Mouse (Mus musculus) splenic B cell, adult 2 months (primary cell): ENCODE measurements around the gene Bhlha15.

ENCODE experiments used
- DNase-seq: peaks from one replicate; pipeline ENCODE4 v3.0.0-alpha.2; 2011; ENCODE audit warnings: low read depth, low spot score
- H3K27me3 ChIP-seq: 2 replicates; pipeline ENCODE4 v1.6.1; 2012; ENCODE audit warnings: mild to moderate bottlenecking, low read length, moderate library complexity, mixed read lengths; ENCODE audit not compliant: control insufficient read depth, poor library complexity, insufficient read depth, severe bottlenecking
- H3K36me3 ChIP-seq: 2 replicates; pipeline ENCODE4 v1.6.1; 2012; ENCODE audit warnings: mild to moderate bottlenecking, low read length, moderate library complexity, mixed read lengths; ENCODE audit not compliant: control insufficient read depth, poor library complexity, insufficient read depth, severe bottlenecking

The Bhlha15 gene

DNA sequence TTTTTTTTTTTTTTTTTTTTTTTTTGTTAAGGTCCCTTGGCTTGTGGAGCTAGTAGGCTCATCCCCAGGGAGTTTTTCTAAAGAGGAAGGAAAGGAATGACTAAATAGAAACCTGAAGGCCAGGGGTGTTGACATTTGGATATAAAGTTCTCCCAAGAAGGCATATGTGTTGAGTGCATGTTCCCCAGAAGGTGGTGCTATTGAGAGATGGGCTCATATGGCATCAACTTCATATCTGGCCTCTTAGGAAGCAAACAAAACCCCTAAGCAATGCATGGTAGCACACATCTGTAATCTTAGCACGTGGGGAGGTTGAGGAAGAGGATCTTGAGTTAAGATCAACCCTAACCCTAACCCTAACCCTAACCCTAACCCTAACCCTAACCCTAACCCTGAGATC lies 41.3 kb downstream of the Bhlha15 start:
- Histone ChIP-seq H3K36me3 (no peaks in the 10 kb centered on the region), H3K27me3 (no peaks in the 10 kb centered on the region)
- DNase-seq = peak; percentile 76

DNA sequence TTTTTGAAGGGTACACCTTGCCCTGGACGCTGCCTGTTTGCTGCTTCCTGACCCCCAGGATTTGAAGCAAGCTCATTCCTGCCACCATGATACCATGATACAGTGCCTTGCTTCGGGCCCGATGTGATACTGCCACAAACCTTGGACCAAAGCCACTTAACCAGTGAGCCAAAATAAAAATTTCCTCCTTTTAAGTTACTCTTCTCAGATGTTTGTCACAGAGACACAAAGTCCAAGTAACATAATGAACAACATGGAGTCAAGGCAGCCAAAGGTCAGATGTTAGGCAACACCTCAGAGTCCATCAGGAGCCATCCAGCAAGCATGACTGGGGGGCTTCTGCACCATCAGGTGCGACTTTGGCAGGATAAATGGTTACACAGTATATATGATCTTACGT lies 42.4 kb downstream of the Bhlha15 start:
- no peak for DNase-seq
- Histone ChIP-seq H3K36me3 (no peaks in the 10 kb centered on the region), H3K27me3 (no peaks in the 10 kb centered on the region)

DNA sequence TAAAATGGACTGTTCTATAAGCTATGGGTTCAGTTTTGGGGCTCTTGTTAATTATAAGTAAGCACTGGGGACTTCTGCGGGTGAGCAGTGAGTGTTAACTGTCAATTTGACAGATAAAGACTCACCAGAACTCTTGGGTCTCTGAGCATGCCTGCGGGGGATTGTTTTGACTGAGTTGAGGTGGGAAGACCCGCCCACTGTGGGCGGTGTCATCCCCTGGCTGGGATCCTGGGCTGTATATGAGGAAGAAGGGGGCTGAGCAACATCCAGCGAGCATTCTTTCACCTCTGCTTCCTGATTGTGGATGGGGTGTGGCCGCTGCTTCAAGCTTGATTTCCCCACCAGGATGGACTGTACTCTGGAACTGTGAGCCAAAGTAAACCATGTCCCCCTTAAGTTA lies 44.1 kb downstream of the Bhlha15 start:
- H3K36me3 ChIP-seq = no peaks in the 10 kb centered on the region
- H3K27me3 ChIP-seq = no peaks in the 10 kb centered on the region
- no peak for DNase-seq

DNA sequence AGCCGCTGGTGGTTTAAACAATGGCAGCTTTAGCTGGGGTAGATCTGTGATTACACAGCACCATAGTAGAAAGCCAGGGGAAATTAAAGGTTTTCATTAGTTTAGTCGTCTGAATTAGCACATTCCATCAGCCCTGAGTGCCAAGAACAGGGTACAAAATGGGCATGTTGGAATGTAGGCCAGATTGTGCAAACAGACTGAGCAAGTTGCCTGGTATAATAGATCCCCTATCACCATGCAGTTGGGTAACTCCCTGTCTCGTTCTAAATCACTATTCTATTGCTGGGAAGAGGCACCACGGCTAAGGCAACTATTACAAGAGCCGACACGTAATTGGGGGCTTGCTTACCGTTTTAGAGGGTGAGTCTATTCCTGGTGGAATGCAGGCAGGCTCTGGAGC lies 44.6 kb downstream of the Bhlha15 start:
- DNase-seq = no peak
- H3K27me3 ChIP-seq = no peaks in the 10 kb centered on the region
- H3K36me3 ChIP-seq = no peaks in the 10 kb centered on the region

DNA sequence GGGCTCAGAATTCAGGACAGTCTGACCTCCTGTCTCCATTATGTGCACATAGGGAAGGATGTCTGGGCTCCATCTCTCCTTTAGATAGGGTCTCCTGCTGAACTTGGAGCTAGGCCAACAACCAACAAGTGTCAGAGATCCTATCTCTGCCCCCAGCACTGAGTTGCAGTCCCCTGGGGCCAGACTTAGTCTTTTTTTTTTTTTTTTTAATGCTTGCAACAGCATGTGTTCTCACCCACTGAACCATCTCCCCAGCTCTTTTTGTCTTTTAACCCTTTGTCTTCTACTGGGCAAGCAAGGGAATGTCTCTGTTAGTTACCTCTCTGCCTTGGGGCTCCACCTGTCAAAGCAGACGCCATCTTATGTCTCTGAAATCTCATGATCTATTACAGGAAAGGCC lies 48.9 kb downstream of the Bhlha15 start:
- no peak for DNase-seq
- no peaks in the 10 kb centered on the region for H3K27me3 ChIP-seq
- no peaks in the 10 kb centered on the region for H3K36me3 ChIP-seq
